Mouse (Mus musculus): ENCODE measurements around the gene Alkbh2. TPM values are rescaled to one million over a fixed set of nuclear protein-coding genes. Genes with fewer than 3 reads are reported as not detected.

Alkbh2 gene
- polyA plus RNA-seq, 2 experiments from 2014 or later, result 2.8 to 5.1 TPM

- ATAC-seq, result peak; percentile 85
Measured at GRCm38 (mm10) chr5:114099709-114100389, 28.2 kb downstream of the Alkbh2 start.

DNA sequence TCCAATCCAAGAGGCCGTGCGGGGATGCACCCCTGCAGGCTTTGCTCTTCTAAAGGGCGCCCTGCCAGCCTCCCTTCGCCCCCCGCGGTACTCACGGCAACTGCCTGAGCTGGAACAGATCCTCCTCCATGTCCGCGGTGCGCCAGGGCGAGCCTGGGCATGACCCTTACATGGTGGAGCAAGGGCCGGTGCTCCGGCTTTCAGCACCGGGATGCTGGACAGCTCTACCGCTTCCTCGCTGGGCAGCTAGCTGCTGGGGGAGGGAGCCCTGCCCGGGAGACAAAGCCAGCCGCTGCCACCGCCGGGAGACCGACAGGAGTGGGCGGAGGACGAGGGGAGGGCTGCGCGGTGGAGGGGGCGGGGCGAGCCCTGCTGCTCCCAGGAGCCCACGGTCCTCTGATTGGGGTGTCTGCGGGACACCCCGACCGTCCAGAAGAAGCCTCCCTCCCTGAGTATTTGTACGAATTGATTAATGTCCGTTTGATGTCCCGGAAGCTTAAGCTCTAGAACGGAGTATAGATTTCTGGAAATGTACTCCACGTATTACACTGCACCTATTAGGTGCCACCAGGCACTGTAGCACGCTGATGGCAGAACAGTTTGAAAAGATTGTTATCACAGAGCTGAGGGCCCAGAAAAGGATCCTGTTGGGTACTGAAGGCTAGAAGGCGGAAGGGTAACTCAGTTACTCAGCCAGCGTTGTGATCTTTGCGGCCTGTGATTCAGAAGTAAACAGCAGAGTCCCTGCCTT lies 36.8 kb downstream of the Alkbh2 start, which contains the start of gene Svop:
TSS of gene Svop (minus strand) at position 514 of the 751 bp plus-strand sequence.
- ATAC-seq, result no peak

- ATAC-seq, result no peak
Measured at GRCm38 (mm10) chr5:114090421-114091013, 37.5 kb downstream of the Alkbh2 start.

DNA sequence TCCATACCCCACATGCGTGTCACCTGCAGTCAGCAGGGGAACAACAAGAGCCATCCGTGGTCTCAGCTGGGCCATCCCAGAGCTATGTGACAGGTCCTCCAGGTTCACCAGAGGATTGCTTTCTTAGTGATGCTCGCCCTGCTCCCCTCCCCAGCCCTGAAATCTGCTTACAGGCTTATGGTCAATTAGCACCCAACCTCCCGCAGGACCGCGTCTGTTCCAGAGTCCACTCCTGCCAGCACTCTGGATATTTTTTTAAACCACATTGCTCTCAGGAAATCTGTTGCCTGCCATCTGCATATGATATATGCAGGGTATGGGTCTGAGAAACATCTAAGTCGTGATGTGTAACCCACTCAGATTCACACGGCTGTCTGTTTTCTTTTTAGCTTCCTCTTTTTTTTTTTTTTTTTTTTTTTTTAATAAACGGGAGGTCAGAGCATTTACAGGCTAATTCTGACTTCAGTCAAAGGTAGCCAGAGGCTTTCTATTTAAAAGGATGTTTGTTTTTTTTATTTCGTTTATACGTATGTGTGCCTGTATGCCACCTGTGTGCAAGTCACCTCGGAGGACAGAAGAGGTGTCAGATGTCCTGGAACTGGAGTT lies 40.0 kb downstream of the Alkbh2 start:
- no peak for ATAC-seq

GRCm38 (mm10) chr5:114085501-114085900 lies 42.5 kb downstream of the Alkbh2 start:
- ATAC-seq, result no peak

GRCm38 (mm10) chr5:114077009-114077408 lies 51.0 kb downstream of the Alkbh2 start:
- no peak for ATAC-seq

Other genes starting within 250 kb of the Alkbh2 start
- gene Coro1c, start 219.5 kb downstream of the Alkbh2 start, polyA plus RNA-seq (2017; shearing (Covaris generic)), result 10 to 100 TPM; 59.2 to 70.7 TPM
- 10 to 100 TPM; 15.8 to 17.9 TPM for gene Ssh1, start 134.3 kb downstream of the Alkbh2 start, polyA plus RNA-seq (2017; shearing (Covaris generic))
- under 1 TPM in 1 of 2 experiments, not detected in 1; 0.48 TPM for gene Dao, start 124.5 kb downstream of the Alkbh2 start, polyA plus RNA-seq (2017; shearing (Covaris generic))
- 1 to 10 TPM; 2.4 to 3.5 TPM for gene Usp30, start 62.8 kb downstream of the Alkbh2 start, polyA plus RNA-seq (2017; shearing (Covaris generic))
- gene Svop, start 36.6 kb downstream of the Alkbh2 start, polyA plus RNA-seq (2017; shearing (Covaris generic)), result not detected
- gene Ung, start 2.2 kb upstream of the Alkbh2 start, polyA plus RNA-seq (2017; shearing (Covaris generic)), result 1 to 10 TPM; 6.5 to 9.0 TPM
- gene Acacb, start 18.3 kb upstream of the Alkbh2 start, polyA plus RNA-seq (2017; shearing (Covaris generic)), result 1 to 10 TPM in 1 of 2 experiments, under 1 TPM in 1; 0.95 to 3.1 TPM
- gene Foxn4, start 145.6 kb upstream of the Alkbh2 start, polyA plus RNA-seq (2017; shearing (Covaris generic)), result not detected
- 1 to 10 TPM; 2.2 to 2.8 TPM for gene Myo1h, start 160.9 kb upstream of the Alkbh2 start, polyA plus RNA-seq (2017; shearing (Covaris generic))

Measured in activated CD4-positive, CD25-positive, alpha-beta regulatory T cell, adult 4 months (primary cell).